Mouse (Mus musculus) MEL (cell line): Measurements from ENCODE around the gene Gm527. TPM values are rescaled to one million over a fixed set of nuclear protein-coding genes. Genes with fewer than 3 reads are reported as not detected.

Source experiments
- DNase-seq: peaks from one replicate; pipeline ENCODE4 v3.0.0; 2011; ENCODE audit warnings: low read depth, low spot score
- H3K27ac ChIP-seq: 2 replicates; pipeline ENCODE4 v1.5.1; 2012; ENCODE audit warnings: low read depth, mild to moderate bottlenecking, control low read depth, low read length, moderate library complexity; ENCODE audit not compliant: control insufficient read depth
- H3K27me3 ChIP-seq, 2 experiments: fragments of 150-350 bp in 1 of 2; sonication (generic) in 1 of 2; 2 replicates each; pipeline ENCODE4 v1.6.1; 2012; ENCODE audit warnings: low read length in 2 of 2, mild to moderate bottlenecking in 2 of 2, improper control_type of control experiment in 1 of 2, moderate library complexity in 1 of 2; ENCODE audit not compliant: insufficient read depth in 2 of 2, control insufficient read depth in 1 of 2
- H3K36me3 ChIP-seq, 2 experiments: 2 replicates each; pipeline ENCODE4 v1.6.1; 2012 to 2014; ENCODE audit warnings: low read length in 2 of 2, improper control_type of control experiment in 1 of 2, inconsistent platforms in 1 of 2, mild to moderate bottlenecking in 1 of 2; ENCODE audit not compliant: insufficient read depth in 2 of 2, control insufficient read depth in 1 of 2
- H3K4me1 ChIP-seq, 2 experiments: fragments of 150-350 bp in 1 of 2; sonication (generic) in 1 of 2; 2 replicates each; pipeline ENCODE4 v1.6.1; 2012; ENCODE audit warnings: low read length in 2 of 2, improper control_type of control experiment in 1 of 2, mild to moderate bottlenecking in 1 of 2; ENCODE audit not compliant: insufficient read depth in 2 of 2, control insufficient read depth in 1 of 2
- H3K4me3 ChIP-seq, 2 experiments: fragments of 150-350 bp in 1 of 2; sonication (generic) in 1 of 2; 2 replicates each; pipeline ENCODE4 v1.5.1; 2012; ENCODE audit warnings: low read depth in 2 of 2, low read length in 2 of 2, mild to moderate bottlenecking in 2 of 2, moderate library complexity in 2 of 2, control low read depth in 1 of 2, improper control_type of control experiment in 1 of 2; ENCODE audit not compliant: control insufficient read depth in 1 of 2, insufficient read depth in 1 of 2
- H3K79me2 ChIP-seq: 2 replicates; pipeline ENCODE4 v1.6.1; 2012; ENCODE audit warnings: mild to moderate bottlenecking, low read length, moderate library complexity; ENCODE audit not compliant: control insufficient read depth, poor library complexity, insufficient read depth
- H3K9ac ChIP-seq: 2 replicates; pipeline ENCODE4 v1.6.1; 2012; ENCODE audit warnings: low read depth, mild to moderate bottlenecking, control low read depth, low read length, moderate library complexity; ENCODE audit not compliant: control insufficient read depth, poor library complexity, severe bottlenecking
- H3K9me3 ChIP-seq: fragments of 150-350 bp; sonication (generic); replicated peaks from 2 replicates; pipeline ENCODE4 v1.6.1; 2012; ENCODE audit warnings: mild to moderate bottlenecking, low read length, improper control_type of control experiment, moderate library complexity; ENCODE audit not compliant: insufficient read depth
- BHLHE40 ChIP-seq: IDR thresholded peaks from 2 replicates; pipeline ENCODE4 v1.6.1; 2012; ENCODE audit warnings: low read depth, mild to moderate bottlenecking, inconsistent platforms, low read length, improper control_type of control experiment, borderline replicate concordance
- CHD1 ChIP-seq: IDR thresholded peaks from 2 replicates; pipeline ENCODE4 v1.6.1; 2012; ENCODE audit warnings: low read depth, mild to moderate bottlenecking, inconsistent platforms, low read length, improper control_type of control experiment
- CTCF ChIP-seq, 3 experiments: IDR thresholded peaks in 2 of 3; conservative IDR thresholded peaks in 1 of 3; 2 replicates each; pipeline ENCODE4 v1.5.1; 2011 to 2012; ENCODE audit warnings: low read length in 3 of 3, low read depth in 2 of 3, mild to moderate bottlenecking in 2 of 3, improper control_type of control experiment in 1 of 3, inconsistent platforms in 1 of 3, mixed read lengths in 1 of 3, moderate library complexity in 1 of 3; ENCODE audit not compliant: control insufficient read depth in 1 of 3, insufficient read depth in 1 of 3, poor library complexity in 1 of 3, severe bottlenecking in 1 of 3
- ELF1 ChIP-seq: IDR thresholded peaks from 2 replicates; pipeline ENCODE4 v1.6.1; 2014; ENCODE audit warnings: low read depth, mild to moderate bottlenecking, inconsistent platforms, low read length, improper control_type of control experiment, moderate library complexity
- EP300 ChIP-seq, 2 experiments: IDR thresholded peaks; 2 replicates each; pipeline ENCODE4 v1.6.1; 2011; ENCODE audit warnings: improper control_type of control experiment in 2 of 2, low read length in 2 of 2, low read depth in 1 of 2, mild to moderate bottlenecking in 1 of 2
- ETS1 ChIP-seq: IDR thresholded peaks from 2 replicates; pipeline ENCODE4 v1.6.1; 2012; ENCODE audit warnings: low read depth, mild to moderate bottlenecking, inconsistent platforms, low read length, improper control_type of control experiment, moderate library complexity
- GATA1 ChIP-seq: IDR thresholded peaks from 2 replicates; pipeline ENCODE4 v1.6.1; 2011; ENCODE audit warnings: low read depth, low read length, improper control_type of control experiment
- HCFC1 ChIP-seq: IDR thresholded peaks from 2 replicates; pipeline ENCODE4 v1.6.1; 2012; ENCODE audit warnings: low read depth, mild to moderate bottlenecking, inconsistent platforms, low read length, improper control_type of control experiment, moderate library complexity
- JUND ChIP-seq: IDR thresholded peaks from 2 replicates; pipeline ENCODE4 v1.6.1; 2011; ENCODE audit warnings: low read depth, mild to moderate bottlenecking, improper control_type of control experiment, low read length
- KAT2A ChIP-seq: conservative IDR thresholded peaks from 2 replicates; pipeline ENCODE4 v1.6.1; 2012; ENCODE audit warnings: low read depth, low read length, improper control_type of control experiment, inconsistent platforms
- MAFK ChIP-seq: IDR thresholded peaks from 2 replicates; pipeline ENCODE4 v1.6.1; 2011; ENCODE audit warnings: low read depth, mild to moderate bottlenecking, low read length, improper control_type of control experiment, borderline replicate concordance
- MAX ChIP-seq: IDR thresholded peaks from 2 replicates; pipeline ENCODE4 v1.6.1; 2011; ENCODE audit warnings: low read length, improper control_type of control experiment
- MYB ChIP-seq: IDR thresholded peaks from 2 replicates; pipeline ENCODE4 v1.6.1; 2011; ENCODE audit warnings: mild to moderate bottlenecking, low read depth, low read length, improper control_type of control experiment
- MYC ChIP-seq: IDR thresholded peaks from 2 replicates; pipeline ENCODE4 v1.6.1; 2011; ENCODE audit warnings: low read depth, mild to moderate bottlenecking, low read length, improper control_type of control experiment, moderate library complexity
- TBP ChIP-seq: IDR thresholded peaks from 2 replicates; pipeline ENCODE4 v1.8.0; 2011; ENCODE audit warnings: low read depth, low read length, improper control_type of control experiment
- TCF12 ChIP-seq: IDR thresholded peaks from 2 replicates; pipeline ENCODE4 v1.6.1; 2014; ENCODE audit warnings: low read depth, mild to moderate bottlenecking, inconsistent platforms, low read length, improper control_type of control experiment, moderate library complexity
- USF2 ChIP-seq, 2 experiments: IDR thresholded peaks; 2 replicates each; pipeline ENCODE4 v1.6.1; 2011 to 2012; ENCODE audit warnings: improper control_type of control experiment in 2 of 2, low read length in 2 of 2, borderline replicate concordance in 1 of 2, inconsistent platforms in 1 of 2, low read depth in 1 of 2, mild to moderate bottlenecking in 1 of 2; ENCODE audit not compliant: insufficient read depth in 1 of 2
- ZC3H11A ChIP-seq: IDR thresholded peaks from 2 replicates; pipeline ENCODE4 v1.6.1; 2012; ENCODE audit warnings: low read depth, mild to moderate bottlenecking, inconsistent platforms, low read length, improper control_type of control experiment
- ZKSCAN1 ChIP-seq: IDR thresholded peaks from 2 replicates; pipeline ENCODE4 v1.6.1; 2012; ENCODE audit warnings: low read depth, mild to moderate bottlenecking, inconsistent platforms, low read length, improper control_type of control experiment, moderate library complexity
- ZNF384 ChIP-seq: IDR thresholded peaks from 2 replicates; pipeline ENCODE4 v1.6.1; 2012; ENCODE audit warnings: low read depth, mild to moderate bottlenecking, inconsistent platforms, low read length, improper control_type of control experiment
- polyA plus RNA-seq, 2 experiments: library from polyadenylated mRNA; stranded (reverse) in 1 of 2; unstranded in 1 of 2; fragments of >175 nt in 1 of 2; fragments of >200 nt in 1 of 2; gene quantifications; 2 replicates each; pipeline versions ENCODE4 v1.2.1 to v1.2.4; 2012; ENCODE audit warnings: low replicate concordance in 2 of 2, low read depth in 1 of 2; ENCODE audit not compliant: insufficient read length in 2 of 2, insufficient read depth in 1 of 2, missing spikeins in 1 of 2
- total RNA-seq: library from RNA; depleted of rRNA; stranded (reverse); fragments of 300-350 nt; gene quantifications from 2 replicates; pipeline ENCODE4 v1.2.3, GENCODE M21; 2012

Gene Gm527
- total and polyA plus RNA-seq, 3 experiments, result 1.7 to 2.6 TPM; not detected in 1

GRCm38 (mm10) chr12:64902506-64902905 lies 15.2 kb upstream of the Gm527 start:
- TF ChIP-seq ETS1 (no peak), ZC3H11A (no peak), ZKSCAN1 (no peak), HCFC1 (no peak), MAX (no peak), TBP (no peak), ZNF384 (no peak), BHLHE40 (no peak), CTCF (IDR thresholded peaks at IDR 0.05 in 2 of 3, conservative IDR thresholded peaks at IDR 0.05 in 1 of 3; ENCODE audit: control insufficient read depth in 1 of 3, insufficient read depth in 1 of 3, low read depth in 2 of 3, low read length in 3 of 3, poor library complexity in 1 of 3, severe bottlenecking in 1 of 3) (no peak), EP300 (IDR thresholded peaks at IDR 0.05; ENCODE audit: low read depth in 1 of 2, low read length in 2 of 2) (no peak), MYB (no peak), CHD1 (no peak), KAT2A (no peak), MAFK (no peak)
- H3K27me3 ChIP-seq, result no peaks in the 10 kb centered on the region
- no peak overlapping the region for H3K27ac ChIP-seq
- no peaks in the 10 kb centered on the region for H3K36me3 ChIP-seq
- H3K4me1 ChIP-seq, result no peaks in the 10 kb centered on the region
- H3K9ac ChIP-seq, result no peak overlapping the region
- no peak overlapping the region for H3K4me3 ChIP-seq
- H3K79me2 ChIP-seq, result no peaks in the 10 kb centered on the region
- H3K9me3 ChIP-seq, result no peaks in the 10 kb centered on the region
- no peak for DNase-seq

GRCm38 (mm10) chr12:64903186-64903585 lies 14.5 kb upstream of the Gm527 start:
- H3K27ac ChIP-seq, result no peak overlapping the region
- DNase-seq, result no peak
- H3K9ac ChIP-seq, result no peak overlapping the region
- no peaks in the 10 kb centered on the region for H3K27me3 ChIP-seq
- no peaks in the 10 kb centered on the region for H3K4me1 ChIP-seq
- H3K9me3 ChIP-seq, result no peaks in the 10 kb centered on the region
- no peaks in the 10 kb centered on the region for H3K79me2 ChIP-seq
- H3K4me3 ChIP-seq, result no peak overlapping the region
- H3K36me3 ChIP-seq, result no peaks in the 10 kb centered on the region
- TF ChIP-seq EP300 (IDR thresholded peaks at IDR 0.05; ENCODE audit: low read depth in 1 of 2, low read length in 2 of 2), result no peak
- no peak for TF ChIP-seq GATA1
- no peak for TF ChIP-seq TCF12
- no peak for TF ChIP-seq BHLHE40
- no peak for TF ChIP-seq KAT2A
- no peak for TF ChIP-seq ELF1
- no peak for TF ChIP-seq MYC
- no peak for TF ChIP-seq JUND
- no peak for TF ChIP-seq USF2 (IDR thresholded peaks at IDR 0.05; ENCODE audit: borderline replicate concordance in 1 of 2, insufficient read depth in 1 of 2, low read depth in 1 of 2, low read length in 2 of 2)
